12 mouse cellular contexts compared by ENCODE assay signal in the genomic region with DNA sequence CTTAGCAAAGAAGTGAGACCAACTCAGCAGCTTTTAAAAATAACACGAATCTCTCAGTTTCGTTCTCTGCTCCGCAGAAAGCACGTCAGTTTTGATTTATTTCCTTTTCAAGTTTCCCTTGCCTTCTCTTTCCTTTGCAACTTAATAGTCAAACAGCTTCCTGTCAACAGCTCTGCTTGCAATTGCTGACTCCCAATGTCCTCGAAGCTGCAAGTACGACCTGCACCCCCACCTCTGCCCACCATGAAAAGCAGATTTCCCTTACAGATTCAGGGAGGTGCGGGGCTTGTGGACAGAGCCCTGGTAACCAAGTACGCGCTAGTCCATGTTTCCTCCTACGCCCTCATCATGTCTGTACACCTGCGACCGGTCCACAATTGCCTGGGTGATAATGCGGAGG.
DNase-seq lines count a peak whose midpoint lies in the region; ATAC-seq and TF ChIP-seq lines count a peak whose summit lies in the region.
"Had no signal": no experiment of that assay in that cellular context is flagged by ENCODE, and none has a peak within 500 bp of the region (broad histone marks: within the 10 kb centered on the region; RNA-seq: fewer than 3 reads in every experiment).

No protein-coding gene starts in this region.

- TF ChIP-seq POLR2A in limb, embryonic 14.5 days (IDR thresholded peaks at IDR 0.05; ENCODE audit: borderline replicate concordance, extremely low read depth, insufficient read depth, insufficient read length) = no peak

- ATAC-seq in kidney, embryonic 16.5 days (ENCODE audit: low FRiP score, low TSS enrichment) = peak; percentile 39; the same call in 1 of the 2 replicates
- no peak for ATAC-seq in embryonic facial prominence, embryonic 11.5 days (replicated peaks; ENCODE audit: insufficient number of reproducible peaks, low FRiP score, low TSS enrichment, low read depth)
- ATAC-seq in limb, embryonic 14.5 days (ENCODE audit: low FRiP score, low read depth) = no peak
- ATAC-seq in hindbrain, embryonic 12.5 days (ENCODE audit: low FRiP score) = no peak

- 26% methylated on average over 13 of the region's 13 CpGs for WGBS in kidney, embryonic 16.5 days
- WGBS in embryonic facial prominence, embryonic 11.5 days = 57% methylated on average over 13 of the region's 13 CpGs
- WGBS in limb, embryonic 14.5 days = 44% methylated on average over 13 of the region's 13 CpGs
- 66% methylated on average over 13 of the region's 13 CpGs for WGBS in hindbrain, embryonic 12.5 days

- no peaks in the 10 kb centered on the region; the same call in 1 of the 2 replicates for H3K27me3 ChIP-seq in kidney, embryonic 16.5 days (ENCODE audit: insufficient read depth, low read length)
- H3K27me3 ChIP-seq in embryonic facial prominence, embryonic 11.5 days (ENCODE audit: control insufficient read depth, insufficient read depth, low read length) = no peaks in the 10 kb centered on the region
- no peaks in the 10 kb centered on the region for H3K27me3 ChIP-seq in limb, embryonic 14.5 days (ENCODE audit: control insufficient read depth, insufficient read depth, low read length)
- no peaks in the 10 kb centered on the region for H3K27me3 ChIP-seq in hindbrain, embryonic 12.5 days
- H3K27me3 ChIP-seq: neural tube, embryonic 12.5 days had no signal

- H3K4me1 ChIP-seq in kidney, embryonic 16.5 days (ENCODE audit: insufficient read depth, low read length) = no peaks in the 10 kb centered on the region; the same call in 1 of the 2 replicates
- H3K4me1 ChIP-seq in embryonic facial prominence, embryonic 11.5 days (ENCODE audit: control insufficient read depth, insufficient read depth, low read length) = no peaks in the 10 kb centered on the region
- H3K4me1 ChIP-seq in limb, embryonic 14.5 days (ENCODE audit: control insufficient read depth, insufficient read depth, low read length) = 0 out of 2 replicates have a peak, but pooled peaks cover 4% of the 10 kb centered on the region
- no peaks in the 10 kb centered on the region for H3K4me1 ChIP-seq in hindbrain, embryonic 12.5 days
- H3K4me1 ChIP-seq: neural tube, embryonic 12.5 days had no signal

- peak overlapping the region; percentile 38 for H3K4me2 ChIP-seq in kidney, embryonic 16.5 days (replicated peaks; ENCODE audit: low read depth, low read length)
- no peak overlapping the region for H3K4me2 ChIP-seq in embryonic facial prominence, embryonic 11.5 days (ENCODE audit: low read depth, low read length)
- peak overlapping the region; percentile 28 for H3K4me2 ChIP-seq in limb, embryonic 14.5 days (replicated peaks; ENCODE audit: low read depth, low read length, severe bottlenecking)
- no peak overlapping the region for H3K4me2 ChIP-seq in hindbrain, embryonic 12.5 days (replicated peaks)
- H3K4me2 ChIP-seq: hindbrain, embryonic 14.5 days; neural tube, embryonic 12.5 days had no signal

- H3K4me3 ChIP-seq in kidney, embryonic 16.5 days (ENCODE audit: low read length) = peak overlapping the region; percentile 18; the same call in 1 of the 2 replicates
- H3K4me3 ChIP-seq in embryonic facial prominence, embryonic 11.5 days (ENCODE audit: low read depth, low read length) = no peak overlapping the region
- H3K4me3 ChIP-seq in limb, embryonic 14.5 days (replicated peaks; ENCODE audit: low read length) = no peak overlapping the region; the same call in 1 of the 2 replicates
- H3K4me3 ChIP-seq in hindbrain, embryonic 12.5 days = no peak overlapping the region
- H3K4me3 ChIP-seq: neural tube, embryonic 12.5 days had no signal

- no peaks in the 10 kb centered on the region for H3K9me3 ChIP-seq in kidney, embryonic 16.5 days (ENCODE audit: low read length)
- no peaks in the 10 kb centered on the region for H3K9me3 ChIP-seq in embryonic facial prominence, embryonic 11.5 days (replicated peaks; ENCODE audit: control insufficient read depth, low read length)
- H3K9me3 ChIP-seq in limb, embryonic 14.5 days (ENCODE audit: control insufficient read depth, low read length) = no peaks in the 10 kb centered on the region
- H3K9me3 ChIP-seq in hindbrain, embryonic 12.5 days (replicated peaks) = no peaks in the 10 kb centered on the region
- H3K9me3 ChIP-seq: neural tube, embryonic 12.5 days had no signal

- no peak overlapping the region for H3K27ac ChIP-seq in kidney, embryonic 16.5 days (ENCODE audit: low read length)
- H3K27ac ChIP-seq in embryonic facial prominence, embryonic 11.5 days (replicated peaks; ENCODE audit: low read depth, low read length) = no peak overlapping the region
- no peak overlapping the region for H3K27ac ChIP-seq in limb, embryonic 14.5 days (replicated peaks; ENCODE audit: low read depth, low read length)
- H3K27ac ChIP-seq in hindbrain, embryonic 12.5 days = no peak overlapping the region
- H3K27ac ChIP-seq: hindbrain, embryonic 14.5 days; neural tube, embryonic 12.5 days had no signal

- DNase-seq in adrenal gland, postnatal 14 days = peak; percentile 4
- DNase-seq in adrenal gland, adult 18-20 months (ENCODE audit: low spot score in 2 of 2) = no peak
- DNase-seq in kidney, adult 9 months = no peak
- DNase-seq in embryonic facial prominence, embryonic 11.5 days (ENCODE audit: low spot score) = peak; percentile 11
- no peak for DNase-seq in limb, embryonic 14.5 days (ENCODE audit: low spot score)
- DNase-seq in Muller cell, postnatal 12 days (ENCODE audit: inconsistent ontology term) = no peak
- DNase-seq: adrenal gland, postnatal 10 days; cerebellum, postnatal 10 days had no signal

- H3K9ac ChIP-seq in kidney, embryonic 16.5 days (replicated peaks; ENCODE audit: low read length) = no peak overlapping the region
- H3K9ac ChIP-seq in embryonic facial prominence, embryonic 11.5 days (replicated peaks; ENCODE audit: low read length) = no peak overlapping the region
- H3K9ac ChIP-seq in limb, embryonic 14.5 days (ENCODE audit: low read depth, low read length, severe bottlenecking) = no peak overlapping the region
- no peak overlapping the region for H3K9ac ChIP-seq in hindbrain, embryonic 12.5 days
- H3K9ac ChIP-seq: hindbrain, embryonic 14.5 days; neural tube, embryonic 12.5 days had no signal

- H3K36me3 ChIP-seq in kidney, embryonic 16.5 days (ENCODE audit: insufficient read depth, low read length) = no peaks in the 10 kb centered on the region
- no peaks in the 10 kb centered on the region for H3K36me3 ChIP-seq in embryonic facial prominence, embryonic 11.5 days (replicated peaks; ENCODE audit: control insufficient read depth, insufficient read depth, low read depth, low read length)
- H3K36me3 ChIP-seq in limb, embryonic 14.5 days (ENCODE audit: control insufficient read depth, insufficient read depth, low read length) = no peaks in the 10 kb centered on the region
- no peaks in the 10 kb centered on the region for H3K36me3 ChIP-seq in hindbrain, embryonic 12.5 days
- H3K36me3 ChIP-seq: neural tube, embryonic 12.5 days had no signal

Comparison
In these comparisons a context has a peak if more than half of its experiments do, and no peak if none do; other contexts are left out.
1. DNase-seq: peak in adrenal gland, postnatal 14 days (single experiment) and embryonic facial prominence, embryonic 11.5 days (single experiment); none in adrenal gland, adult 18-20 months (0 of 2), kidney, adult 9 months (single experiment), limb, embryonic 14.5 days (single experiment) and Muller cell, postnatal 12 days (single experiment).
2. H3K4me2 ChIP-seq: peak in kidney, embryonic 16.5 days (single experiment) and limb, embryonic 14.5 days (single experiment); none in embryonic facial prominence, embryonic 11.5 days (single experiment) and hindbrain, embryonic 12.5 days (single experiment).